Mouse (Mus musculus) cerebellum, postnatal 4 days (tissue): ENCODE results near the gene Vmn2r46.
"Not testable (repeated sequence)": the region's sequence is repeated elsewhere in the genome, so short reads cannot be mapped to it uniquely, and the experiment has no call there.

Experiments used
- DNase-seq, 2 experiments: peaks; one replicate each; pipeline ENCODE4 v3.0.0; 2022; ENCODE audit warnings: low spot score in 2 of 2, mixed read lengths in 1 of 2

The Vmn2r46 gene

GRCm38 (mm10) chr7:9770471-9770870 lies at the start of gene Vmn2r46:
Gene Vmn2r46 (minus strand): TSS chr7:9770571.
- not testable (repeated sequence) for DNase-seq
